Mouse (Mus musculus): Measurements from ENCODE around the gene Focad.

The Focad gene

GRCm38 (mm10) chr4:88406887-88407696, 312.7 kb downstream of the Focad start:
- DNase-seq, result peak; percentile 11

- no peak for DNase-seq
These were observed 314.9 kb downstream of the Focad start for GRCm38 (mm10) chr4:88409279-88409678.

- no peak for DNase-seq
These were observed 317.9 kb downstream of the Focad start for GRCm38 (mm10) chr4:88412331-88412730.

- no peak for DNase-seq
These were observed 320.6 kb downstream of the Focad start for GRCm38 (mm10) chr4:88415017-88415416.

- no peak for DNase-seq
These were observed 324.9 kb downstream of the Focad start for GRCm38 (mm10) chr4:88419378-88419777.

- DNase-seq, result no peak
These were observed 330.1 kb downstream of the Focad start for GRCm38 (mm10) chr4:88424563-88424962.

GRCm38 (mm10) chr4:88427630-88428239, 333.3 kb downstream of the Focad start:
- no peak for DNase-seq

GRCm38 (mm10) chr4:88432412-88433024, 338.1 kb downstream of the Focad start:
- DNase-seq, result no peak

GRCm38 (mm10) chr4:88436593-88437165, 342.2 kb downstream of the Focad start:
- DNase-seq, result no peak

- DNase-seq, result no peak
These were observed 342.7 kb downstream of the Focad start for GRCm38 (mm10) chr4:88437166-88437565.

- DNase-seq, result no peak
These were observed 343.5 kb downstream of the Focad start for GRCm38 (mm10) chr4:88437917-88438316.

GRCm38 (mm10) chr4:88438326-88438989, 344.0 kb downstream of the Focad start, which contains the start of gene Hacd4:
Gene Hacd4 (minus strand): TSS chr4:88438928.
- DNase-seq, result peak; percentile 86

GRCm38 (mm10) chr4:88438990-88439329, 344.5 kb downstream of the Focad start:
- DNase-seq, result no peak

GRCm38 (mm10) chr4:88439669-88440123, 345.3 kb downstream of the Focad start:
- peak; percentile 46 for DNase-seq

GRCm38 (mm10) chr4:88440814-88441213, 346.4 kb downstream of the Focad start:
- no peak for DNase-seq

- no peak for DNase-seq
These were observed 354.5 kb downstream of the Focad start for GRCm38 (mm10) chr4:88448976-88449375.

- DNase-seq, result no peak
These were observed 355.8 kb downstream of the Focad start for GRCm38 (mm10) chr4:88450087-88450765.

GRCm38 (mm10) chr4:88458093-88458492, 363.7 kb downstream of the Focad start:
- no peak for DNase-seq

- DNase-seq, result no peak
These were observed 364.2 kb downstream of the Focad start for GRCm38 (mm10) chr4:88458673-88459072.

Data from kidney, postnatal 10 days (tissue).